Mouse (Mus musculus): ENCODE results near the gene Wnt6. TPM values are rescaled to one million over a fixed set of nuclear protein-coding genes. Genes with fewer than 3 reads are reported as not detected.

Wnt6 gene
- total RNA-seq, 1 experiment = 2.8 TPM

DNA sequence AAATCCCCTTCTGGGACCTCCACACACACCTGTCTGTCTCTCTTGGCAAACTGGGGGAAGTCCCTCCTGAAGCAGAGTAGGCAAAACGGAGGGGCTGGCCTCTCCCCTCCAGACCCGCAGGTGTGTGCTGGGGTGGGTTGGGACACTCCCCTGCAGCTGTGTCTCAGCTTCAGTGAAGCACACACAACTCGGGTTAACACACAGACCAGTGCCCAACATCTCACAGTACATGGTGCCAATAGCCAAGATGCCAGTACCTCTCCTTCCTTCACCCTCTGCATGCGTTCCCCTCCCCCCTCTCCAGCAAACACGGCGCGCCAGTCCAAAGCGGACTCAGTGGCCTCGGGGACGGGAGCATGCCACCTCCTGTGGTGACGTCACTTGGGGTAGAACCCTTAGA, 19.6 kb downstream of the Wnt6 start, which contains the start of gene Wnt10a:
Gene Wnt10a, plus strand, starts transcription at position 268 of the 400 bp plus-strand sequence.
- peaks cover 3 to 10% of the 10 kb centered on the region in 2 experiments; a peak in 1 of 4 replicates for H3K4me1 ChIP-seq (ENCODE audit: control insufficient read depth in 2 of 2, insufficient read depth in 2 of 2, low read length in 2 of 2, poor library complexity in 1 of 2)
- no peak within 1 kb of the TSS for H3K27ac ChIP-seq (ENCODE audit: insufficient read depth, low read depth, low read length, poor library complexity, severe bottlenecking)
- in situ Hi-C loops (cut with MboI; ENCODE audit: low sequenced_read_pairs in 2 of 2, unreplicated experiment in 2 of 2) = no loop called here

GRCm38 (mm10) chr1:74792831-74793660, 21.4 kb downstream of the Wnt6 start:
- no peak for DNase-seq (ENCODE audit: low read depth, low spot score)
- no peaks in the 10 kb centered on the region for H3K9me3 ChIP-seq (ENCODE audit: control insufficient read depth, insufficient read depth, low read depth, low read length)
- H3K9ac ChIP-seq (ENCODE audit: insufficient read depth, low read depth, low read length, poor library complexity, severe bottlenecking) = no peak overlapping the region
- in situ Hi-C loops (cut with MboI; ENCODE audit: low sequenced_read_pairs in 2 of 2, unreplicated experiment in 2 of 2) = no loop called here
- H3K36me3 ChIP-seq (ENCODE audit: control insufficient read depth, insufficient read depth, low read length, poor library complexity, severe bottlenecking) = no peaks in the 10 kb centered on the region
- TF ChIP-seq CHD2 (IDR thresholded peaks at IDR 0.05; ENCODE audit: low read depth, low read length) (no peak), ZC3H11A (IDR thresholded peaks at IDR 0.05; ENCODE audit: borderline replicate concordance, low read depth, low read length) (no peak)
- H3K27ac ChIP-seq (ENCODE audit: insufficient read depth, low read depth, low read length, poor library complexity, severe bottlenecking) = no peak overlapping the region
- H3K4me3 ChIP-seq (ENCODE audit: insufficient read depth in 1 of 2, low read depth in 1 of 2, low read length in 2 of 2, poor library complexity in 1 of 2, severe bottlenecking in 1 of 2) = no peak overlapping the region; a peak in 1 of 4 replicates
- peaks cover 3 to 10% of the 10 kb centered on the region in 2 experiments; a peak in 1 of 4 replicates for H3K4me1 ChIP-seq (ENCODE audit: control insufficient read depth in 2 of 2, insufficient read depth in 2 of 2, low read length in 2 of 2, poor library complexity in 1 of 2)

More for the DNA sequence above, 19.6 kb downstream of the Wnt6 start, which contains the start of gene Wnt10a:
- DNase-seq (ENCODE audit: low read depth, low spot score) = no peak
- H3K9ac ChIP-seq (ENCODE audit: insufficient read depth, low read depth, low read length, poor library complexity, severe bottlenecking) = 0 out of 2 replicates have a peak within 1 kb of the TSS, but pooled peaks have one; percentile 23
- TF ChIP-seq MAFK (IDR thresholded peaks at IDR 0.05; ENCODE audit: insufficient read depth, low read depth, low read length) = no peak
- no peak for TF ChIP-seq HCFC1 (IDR thresholded peaks at IDR 0.05; ENCODE audit: borderline replicate concordance, insufficient read depth, low read length)
- TF ChIP-seq ZC3H11A (IDR thresholded peaks at IDR 0.05; ENCODE audit: borderline replicate concordance, low read depth, low read length) = no peak
- TF ChIP-seq ZNF384 (IDR thresholded peaks at IDR 0.05; ENCODE audit: low read depth, low read length) = no peak
- TF ChIP-seq CHD2 (IDR thresholded peaks at IDR 0.05; ENCODE audit: low read depth, low read length) = no peak
- H3K9me3 ChIP-seq (ENCODE audit: control insufficient read depth, insufficient read depth, low read depth, low read length) = no peaks in the 10 kb centered on the region
- H3K36me3 ChIP-seq (ENCODE audit: control insufficient read depth, insufficient read depth, low read length, poor library complexity, severe bottlenecking) = no peaks in the 10 kb centered on the region
- peak within 1 kb of the TSS; percentile 43 to 46; a peak in 2 of 4 replicates for H3K4me3 ChIP-seq (ENCODE audit: insufficient read depth in 1 of 2, low read depth in 1 of 2, low read length in 2 of 2, poor library complexity in 1 of 2, severe bottlenecking in 1 of 2)

DNA sequence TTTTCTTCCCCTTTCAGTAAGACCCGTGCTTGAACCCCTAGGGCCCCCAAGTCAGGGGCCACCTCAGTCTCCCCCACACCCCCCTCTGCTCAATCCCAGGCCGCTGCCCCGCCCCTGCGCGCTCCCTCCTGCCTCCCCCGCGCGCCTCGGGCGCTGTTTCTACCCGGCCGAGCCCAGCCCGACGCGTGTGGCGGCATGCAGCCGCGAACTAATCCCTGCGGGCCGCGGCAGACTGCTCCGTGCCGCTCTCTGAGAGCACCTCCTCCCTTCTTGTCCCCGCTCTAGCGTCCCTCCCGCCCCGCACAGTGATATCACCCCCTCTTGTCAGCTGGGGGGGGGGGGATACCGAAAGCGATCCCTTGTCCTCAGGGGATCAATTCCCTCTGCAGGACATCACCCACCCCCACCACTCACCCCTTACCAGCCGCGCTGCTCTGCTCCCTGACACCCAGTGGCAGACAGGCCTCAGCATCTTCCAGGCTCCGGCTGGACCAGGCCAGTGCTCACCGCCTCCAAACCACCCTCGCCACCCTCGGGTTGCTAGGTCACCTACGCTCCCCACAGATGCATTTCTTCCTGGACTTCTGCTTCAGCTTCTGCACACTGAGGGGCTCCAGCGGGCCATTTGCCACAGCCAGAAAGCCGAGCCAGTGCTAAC, 22.9 kb downstream of the Wnt6 start:
- H3K36me3 ChIP-seq (ENCODE audit: control insufficient read depth, insufficient read depth, low read length, poor library complexity, severe bottlenecking) = no peaks in the 10 kb centered on the region
- TF ChIP-seq ZC3H11A (IDR thresholded peaks at IDR 0.05; ENCODE audit: borderline replicate concordance, low read depth, low read length) (no peak), ZNF384 (IDR thresholded peaks at IDR 0.05; ENCODE audit: low read depth, low read length) (no peak), HCFC1 (IDR thresholded peaks at IDR 0.05; ENCODE audit: borderline replicate concordance, insufficient read depth, low read length) (no peak), MAFK (IDR thresholded peaks at IDR 0.05; ENCODE audit: insufficient read depth, low read depth, low read length) (no peak), CHD2 (IDR thresholded peaks at IDR 0.05; ENCODE audit: low read depth, low read length) (no peak)
- H3K4me3 ChIP-seq (ENCODE audit: insufficient read depth in 1 of 2, low read depth in 1 of 2, low read length in 2 of 2, poor library complexity in 1 of 2, severe bottlenecking in 1 of 2) = peak overlapping the region; percentile 34 to 53
- in situ Hi-C loops (cut with MboI; ENCODE audit: low sequenced_read_pairs in 2 of 2, unreplicated experiment in 2 of 2) = no loop called here
- H3K4me1 ChIP-seq (ENCODE audit: control insufficient read depth in 2 of 2, insufficient read depth in 2 of 2, low read length in 2 of 2, poor library complexity in 1 of 2) = peaks cover 3 to 10% of the 10 kb centered on the region in 2 experiments; a peak in 1 of 4 replicates
- no peak overlapping the region for H3K27ac ChIP-seq (ENCODE audit: insufficient read depth, low read depth, low read length, poor library complexity, severe bottlenecking)
- H3K9me3 ChIP-seq (ENCODE audit: control insufficient read depth, insufficient read depth, low read depth, low read length) = no peaks in the 10 kb centered on the region
- no peak for DNase-seq (ENCODE audit: low read depth, low spot score)
- H3K9ac ChIP-seq (ENCODE audit: insufficient read depth, low read depth, low read length, poor library complexity, severe bottlenecking) = peak overlapping the region; percentile 10; the same call in 1 of the 2 replicates

GRCm38 (mm10) chr1:74795145-74795529, 23.4 kb downstream of the Wnt6 start:
- peak overlapping the region; percentile 34 to 53; a peak in 3 of 4 replicates for H3K4me3 ChIP-seq (ENCODE audit: insufficient read depth in 1 of 2, low read depth in 1 of 2, low read length in 2 of 2, poor library complexity in 1 of 2, severe bottlenecking in 1 of 2)
- peaks cover 3 to 10% of the 10 kb centered on the region in 2 experiments; a peak in 1 of 4 replicates for H3K4me1 ChIP-seq (ENCODE audit: control insufficient read depth in 2 of 2, insufficient read depth in 2 of 2, low read length in 2 of 2, poor library complexity in 1 of 2)
- H3K27ac ChIP-seq (ENCODE audit: insufficient read depth, low read depth, low read length, poor library complexity, severe bottlenecking) = no peak overlapping the region
- no peaks in the 10 kb centered on the region for H3K36me3 ChIP-seq (ENCODE audit: control insufficient read depth, insufficient read depth, low read length, poor library complexity, severe bottlenecking)
- no peak for DNase-seq (ENCODE audit: low read depth, low spot score)
- H3K9ac ChIP-seq (ENCODE audit: insufficient read depth, low read depth, low read length, poor library complexity, severe bottlenecking) = peak overlapping the region; percentile 10; the same call in 1 of the 2 replicates
- in situ Hi-C loops (cut with MboI; ENCODE audit: low sequenced_read_pairs in 2 of 2, unreplicated experiment in 2 of 2) = no loop called here
- TF ChIP-seq ZNF384 (IDR thresholded peaks at IDR 0.05; ENCODE audit: low read depth, low read length) (no peak), MAFK (IDR thresholded peaks at IDR 0.05; ENCODE audit: insufficient read depth, low read depth, low read length) (no peak), CHD2 (IDR thresholded peaks at IDR 0.05; ENCODE audit: low read depth, low read length) (no peak), ZC3H11A (IDR thresholded peaks at IDR 0.05; ENCODE audit: borderline replicate concordance, low read depth, low read length) (no peak), HCFC1 (IDR thresholded peaks at IDR 0.05; ENCODE audit: borderline replicate concordance, insufficient read depth, low read length) (no peak)
- no peaks in the 10 kb centered on the region for H3K9me3 ChIP-seq (ENCODE audit: control insufficient read depth, insufficient read depth, low read depth, low read length)

Data from ES-E14 (cell line).